Mouse (Mus musculus): ENCODE data around the gene Spred2.
"Not testable (repeated sequence)": the region's sequence is repeated elsewhere in the genome, so short reads cannot be mapped to it uniquely, and the experiment has no call there.

Spred2 gene

GRCm38 (mm10) chr11:20011210-20011978 is 87.2 kb downstream of the Spred2 start:
- peak; percentile 61 for ATAC-seq (ENCODE audit: insufficient number of reproducible peaks, low FRiP score, low TSS enrichment)

DNA sequence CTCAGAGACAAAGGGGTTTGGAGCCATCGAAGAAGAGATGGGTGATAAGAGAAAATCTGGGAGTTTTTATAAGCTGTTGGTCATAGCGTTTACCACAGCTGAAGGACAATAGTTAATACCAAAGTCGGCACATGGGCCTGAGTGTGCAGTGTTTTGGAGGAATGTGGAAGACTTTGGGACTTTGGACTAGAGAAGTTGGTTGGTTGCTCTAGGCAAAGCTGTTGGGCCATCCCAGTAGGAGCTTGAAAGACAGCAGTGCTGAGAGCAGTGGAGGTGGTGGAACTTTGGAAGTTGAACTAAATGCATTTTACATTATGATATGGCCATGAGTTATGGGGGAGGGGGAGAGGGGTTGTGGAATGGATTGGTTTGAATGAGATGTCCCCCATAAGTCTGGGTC is 89.2 kb downstream of the Spred2 start:
- no peak for ATAC-seq (ENCODE audit: insufficient number of reproducible peaks, low FRiP score, low TSS enrichment)

DNA sequence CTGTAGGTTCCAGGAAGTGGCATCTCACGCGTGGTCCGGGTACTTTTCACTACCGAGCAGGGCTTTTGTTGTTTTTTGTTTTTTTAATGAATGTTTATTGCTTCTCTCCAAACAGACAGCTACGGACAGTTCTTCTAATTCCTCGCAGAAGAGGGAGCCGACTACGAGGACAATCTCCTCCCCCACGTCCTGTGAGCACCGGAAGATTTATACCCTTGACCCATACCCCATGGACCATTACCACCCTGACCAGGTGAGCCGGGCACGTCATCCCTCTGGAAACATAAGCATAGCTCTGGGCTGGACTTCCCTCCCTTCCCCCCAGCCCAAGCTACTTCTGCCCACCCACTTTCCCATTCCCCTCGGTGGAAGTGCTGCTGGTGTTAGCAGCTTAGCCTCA is 93.8 kb downstream of the Spred2 start:
- no peak for ATAC-seq (ENCODE audit: insufficient number of reproducible peaks, low FRiP score, low TSS enrichment)

GRCm38 (mm10) chr11:20018905-20019304 is 94.7 kb downstream of the Spred2 start:
- ATAC-seq (ENCODE audit: insufficient number of reproducible peaks, low FRiP score, low TSS enrichment) = no peak

DNA sequence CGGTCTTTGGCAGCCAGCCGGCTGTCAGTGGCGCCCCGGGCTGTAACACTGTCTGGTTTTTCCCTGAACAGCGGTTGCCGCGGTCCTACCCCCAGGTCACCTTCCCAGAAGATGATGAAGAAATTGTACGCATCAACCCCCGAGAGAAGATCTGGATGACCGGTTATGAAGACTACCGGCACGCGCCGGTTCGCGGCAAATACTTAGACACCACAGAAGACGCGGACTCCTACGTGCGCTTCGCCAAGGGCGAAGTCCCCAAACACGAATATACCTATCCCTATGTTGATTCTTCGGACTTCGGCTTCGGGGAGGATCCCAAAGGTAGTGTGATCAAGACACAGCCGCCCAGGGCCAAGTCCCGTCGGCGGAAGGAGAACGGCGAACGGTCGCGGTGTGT is 96.5 kb downstream of the Spred2 start:
- no peak for ATAC-seq (ENCODE audit: insufficient number of reproducible peaks, low FRiP score, low TSS enrichment)

DNA sequence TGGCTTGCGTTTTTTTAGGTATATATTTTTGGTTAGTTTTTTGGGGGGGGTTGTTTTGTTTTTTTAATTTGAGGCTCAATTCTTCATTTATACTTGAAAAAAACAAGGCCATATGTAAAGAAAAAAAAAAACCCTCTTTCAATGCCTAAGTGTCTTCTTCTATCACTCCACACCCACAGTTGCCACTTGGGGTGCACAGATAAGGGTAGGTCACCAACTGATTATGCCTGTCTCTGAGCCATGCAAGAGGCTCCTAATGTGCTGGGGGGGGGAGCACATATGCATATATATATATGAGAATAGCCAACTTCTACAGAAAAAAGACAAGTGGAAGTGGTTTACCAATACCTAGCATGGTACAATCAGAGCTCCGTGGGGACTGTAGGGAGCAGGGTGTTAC is 98.3 kb downstream of the Spred2 start:
- ATAC-seq (ENCODE audit: insufficient number of reproducible peaks, low FRiP score, low TSS enrichment) = no peak

- no peak for ATAC-seq (ENCODE audit: insufficient number of reproducible peaks, low FRiP score, low TSS enrichment)
These were observed 98.8 kb downstream of the Spred2 start for GRCm38 (mm10) chr11:20022911-20023482.

DNA sequence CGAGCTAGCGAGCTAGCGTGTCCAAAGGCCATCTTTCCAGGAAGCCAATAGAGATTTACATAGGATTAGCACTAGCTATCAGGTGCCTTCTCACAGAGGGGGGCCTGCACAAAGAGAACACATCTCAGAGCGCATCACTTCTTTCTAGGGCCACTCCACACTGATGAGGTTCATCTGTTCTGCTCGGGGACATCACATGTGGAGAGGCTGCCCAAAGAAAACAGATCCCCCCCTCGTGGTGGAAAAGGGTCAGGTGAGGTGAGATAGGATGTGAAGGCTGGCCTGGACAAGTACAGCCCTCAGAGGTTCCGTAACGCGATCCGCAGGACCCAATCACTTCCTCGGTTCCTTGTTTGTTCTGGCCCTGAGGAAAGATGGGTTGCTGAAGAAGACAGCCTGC is 101.7 kb downstream of the Spred2 start:
- 0 out of 2 replicates have a peak, but pooled peaks have one; percentile 10 for ATAC-seq (ENCODE audit: insufficient number of reproducible peaks, low FRiP score, low TSS enrichment)

DNA sequence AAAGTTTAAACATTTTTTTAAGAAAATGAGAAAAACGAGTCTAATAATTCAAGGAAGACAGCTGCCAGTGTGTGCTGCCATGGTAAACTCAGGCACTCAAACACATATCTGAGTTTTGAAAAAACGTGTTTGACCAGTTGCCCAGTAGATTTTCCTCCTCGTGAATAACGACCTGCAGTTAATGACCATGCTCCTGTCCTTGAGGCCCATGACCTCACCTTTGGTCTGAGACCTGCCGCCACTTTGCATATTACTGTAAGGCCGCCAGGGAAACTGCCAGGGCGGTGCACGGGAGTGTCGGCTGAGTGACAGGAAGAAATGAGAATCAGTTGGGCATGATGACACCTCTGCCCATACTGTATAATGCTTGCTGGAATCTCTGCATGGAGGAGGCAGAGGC is 103.5 kb downstream of the Spred2 start:
- ATAC-seq (ENCODE audit: insufficient number of reproducible peaks, low FRiP score, low TSS enrichment) = no peak

GRCm38 (mm10) chr11:20028396-20028795 is 104.2 kb downstream of the Spred2 start:
- ATAC-seq (ENCODE audit: insufficient number of reproducible peaks, low FRiP score, low TSS enrichment) = no peak

GRCm38 (mm10) chr11:20029014-20029413 is 104.8 kb downstream of the Spred2 start:
- ATAC-seq (ENCODE audit: insufficient number of reproducible peaks, low FRiP score, low TSS enrichment) = no peak

DNA sequence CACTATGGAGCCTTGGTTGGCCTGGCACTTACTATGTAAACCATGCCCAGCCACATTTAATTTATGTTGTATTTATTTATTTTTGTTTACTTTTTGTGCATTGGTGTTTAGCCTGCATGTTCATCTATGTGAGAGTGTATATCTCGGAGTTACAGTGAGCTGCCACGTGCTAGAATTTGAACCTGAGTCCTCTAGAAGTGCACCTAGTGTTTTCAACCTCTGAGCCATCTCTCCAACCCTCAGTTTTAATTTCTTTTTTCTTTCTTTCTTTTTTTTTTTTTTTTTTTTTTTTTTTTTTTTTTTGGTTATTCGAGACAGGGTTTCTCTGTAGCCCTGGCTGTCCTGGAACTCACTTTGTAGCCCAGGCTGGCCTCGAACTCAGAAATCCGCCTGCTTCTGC is 106.8 kb downstream of the Spred2 start:
- ATAC-seq (ENCODE audit: insufficient number of reproducible peaks, low FRiP score, low TSS enrichment) = not testable (repeated sequence)

DNA sequence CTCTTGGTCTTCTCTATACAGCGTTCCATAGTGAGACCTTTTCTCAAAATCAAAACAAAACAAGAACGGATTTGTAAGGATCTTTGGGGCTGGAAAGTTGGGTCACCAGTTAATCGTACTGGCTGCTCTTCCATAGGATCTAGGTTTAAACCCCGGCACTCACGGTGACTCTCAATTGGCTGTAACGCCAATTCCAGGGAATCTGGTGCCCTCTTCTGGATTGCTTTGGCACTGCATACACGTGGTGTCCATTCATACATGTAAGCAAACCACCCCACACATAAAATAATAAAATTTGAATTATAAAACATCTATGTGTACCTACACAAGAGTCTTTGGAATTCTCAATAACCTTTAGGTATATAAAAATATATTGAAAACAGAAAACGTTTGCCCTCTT is 107.4 kb downstream of the Spred2 start:
- no peak for ATAC-seq (ENCODE audit: insufficient number of reproducible peaks, low FRiP score, low TSS enrichment)

DNA sequence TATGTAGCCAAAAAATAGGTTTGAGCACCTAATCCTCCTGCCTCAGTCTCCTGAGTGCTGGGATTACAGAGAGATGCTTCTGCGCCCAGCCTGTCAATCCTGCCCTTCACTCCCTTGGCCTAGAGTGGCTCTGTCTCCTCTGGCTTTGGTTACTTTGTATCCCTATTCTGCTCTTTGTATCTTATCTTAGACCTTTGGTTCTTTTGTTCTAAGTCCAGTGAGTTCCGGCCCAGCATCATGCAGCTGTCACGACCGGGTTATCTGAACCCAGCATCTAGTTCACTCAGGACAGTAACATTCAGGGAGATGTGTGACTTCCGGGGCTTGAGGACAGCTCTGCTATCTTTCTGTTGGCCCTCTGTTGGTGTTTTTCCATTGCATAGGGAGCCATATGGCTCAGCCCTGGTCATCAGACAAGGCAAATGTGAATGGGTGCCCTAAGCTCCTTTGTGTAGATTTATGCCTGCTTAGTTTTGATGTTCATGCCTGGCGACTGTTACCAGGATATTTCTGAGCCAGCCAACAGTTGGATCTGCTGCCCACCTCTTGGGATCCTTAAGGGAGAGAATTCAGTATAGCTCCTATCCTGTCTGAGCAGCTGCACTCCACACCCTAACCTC is 109.5 kb downstream of the Spred2 start:
- peak; percentile 53; the same call in 1 of the 2 replicates for ATAC-seq (ENCODE audit: insufficient number of reproducible peaks, low FRiP score, low TSS enrichment)

DNA sequence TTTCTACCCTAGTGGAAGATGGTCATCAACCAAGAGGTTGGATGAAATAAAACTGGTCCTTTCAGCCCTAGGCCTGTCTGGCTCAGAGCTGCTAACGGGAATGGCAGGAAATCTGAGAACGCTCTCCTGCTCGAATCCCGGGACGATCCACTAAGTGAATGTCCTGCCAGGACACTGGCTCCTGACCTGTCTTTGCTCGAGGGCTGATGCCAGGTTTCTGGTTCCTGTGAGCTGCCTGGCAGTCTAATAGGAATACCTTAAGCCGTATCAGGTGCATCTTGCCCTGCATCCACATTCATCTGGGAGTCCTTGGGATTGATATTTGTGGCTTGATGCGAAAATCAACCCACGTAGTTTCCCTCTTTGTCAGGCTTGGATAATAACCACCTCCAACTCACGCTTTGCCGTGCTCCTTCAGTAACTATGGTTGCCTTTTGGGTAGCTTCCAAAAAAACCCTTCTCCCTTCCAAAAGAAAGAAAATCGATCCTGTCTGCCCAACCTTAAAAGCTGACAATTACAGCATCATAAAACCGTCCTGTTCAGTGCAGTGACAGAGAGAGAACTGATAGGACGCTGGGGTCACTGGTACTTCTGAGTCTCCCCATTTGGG is 110.3 kb downstream of the Spred2 start:
- ATAC-seq (ENCODE audit: insufficient number of reproducible peaks, low FRiP score, low TSS enrichment) = no peak

GRCm38 (mm10) chr11:20035343-20035928 is 111.3 kb downstream of the Spred2 start:
- ATAC-seq (ENCODE audit: insufficient number of reproducible peaks, low FRiP score, low TSS enrichment) = no peak

DNA sequence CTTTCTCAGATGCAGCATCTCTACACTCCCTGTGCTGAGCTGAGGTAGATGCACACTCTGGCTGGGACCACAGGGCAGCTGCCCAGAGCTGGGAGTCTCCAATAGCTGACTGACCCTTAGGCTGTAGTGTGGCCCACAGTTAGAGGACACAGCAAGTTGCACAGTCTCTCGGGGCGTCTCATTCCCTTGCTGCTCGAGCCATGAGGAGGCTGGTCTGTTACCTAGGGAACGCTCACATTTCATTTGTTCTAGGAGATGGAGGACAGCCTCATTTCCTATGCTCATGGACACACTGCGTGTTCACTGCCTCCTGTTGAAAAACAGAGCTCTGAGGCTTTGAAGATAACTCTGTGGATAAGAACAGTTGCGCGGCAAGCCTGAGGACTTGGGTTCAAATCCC is 111.8 kb downstream of the Spred2 start:
- no peak for ATAC-seq (ENCODE audit: insufficient number of reproducible peaks, low FRiP score, low TSS enrichment)

- no peak for ATAC-seq (ENCODE audit: insufficient number of reproducible peaks, low FRiP score, low TSS enrichment)
These were observed 113.6 kb downstream of the Spred2 start for GRCm38 (mm10) chr11:20037739-20038138.

DNA sequence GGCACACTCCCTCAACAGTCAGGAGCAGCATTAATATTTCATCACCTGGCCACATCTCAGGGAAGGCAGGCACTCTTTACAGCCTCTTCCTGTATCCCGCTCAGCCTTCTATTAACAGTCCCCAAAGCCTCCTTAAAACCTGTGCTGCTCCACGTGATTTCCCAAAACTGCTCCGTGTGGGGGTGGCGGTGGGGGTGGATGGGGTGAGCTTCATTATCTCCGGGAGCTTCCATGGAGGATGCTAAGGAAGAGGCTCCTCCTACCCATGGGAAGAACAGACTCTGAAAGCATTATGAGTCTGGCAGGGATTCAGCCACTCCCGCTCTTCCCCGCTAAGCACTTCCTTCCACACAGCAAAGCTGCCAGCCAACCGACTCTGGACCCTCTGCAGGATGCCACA is 114.5 kb downstream of the Spred2 start:
- ATAC-seq (ENCODE audit: insufficient number of reproducible peaks, low FRiP score, low TSS enrichment) = peak; percentile 74

DNA sequence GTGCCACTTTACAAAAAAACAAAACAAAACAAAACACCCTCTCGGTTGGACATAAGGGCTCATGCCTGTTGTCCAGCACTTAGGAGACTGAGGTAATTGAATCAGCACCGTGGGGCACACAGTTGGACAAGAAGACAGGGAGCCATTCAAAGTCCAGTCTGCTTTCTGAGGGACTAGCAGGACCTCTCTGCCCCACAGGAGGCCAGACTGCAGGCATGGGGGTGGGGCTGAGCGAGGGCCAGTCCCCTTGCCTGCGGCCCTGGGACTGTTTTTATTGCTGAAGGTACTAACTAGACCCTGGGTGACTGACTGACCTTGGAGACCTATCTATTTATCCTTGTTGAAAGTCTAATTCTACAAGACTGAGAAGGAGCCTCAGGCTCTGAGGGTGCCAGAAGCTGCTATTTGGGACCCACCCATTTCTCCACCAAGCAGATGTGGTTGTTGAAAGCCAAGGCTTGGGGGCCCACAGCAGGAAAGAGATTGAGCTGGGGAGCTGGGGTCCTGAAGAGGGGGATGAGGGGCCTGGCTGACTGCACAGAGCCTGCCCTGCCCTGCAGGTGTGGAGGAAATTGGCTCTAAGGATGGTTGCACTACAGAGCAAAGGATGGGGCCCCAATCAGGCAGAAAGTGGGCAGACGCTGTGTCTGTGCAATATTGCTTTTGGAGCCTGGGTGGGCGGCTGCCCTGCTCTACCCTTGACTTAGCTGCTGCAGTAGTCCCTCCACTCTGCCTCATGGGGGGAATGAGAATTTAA is 117.2 kb downstream of the Spred2 start:
- ATAC-seq (ENCODE audit: insufficient number of reproducible peaks, low FRiP score, low TSS enrichment) = no peak

Data from cerebellum, adult (tissue).